In the genomic region with DNA sequence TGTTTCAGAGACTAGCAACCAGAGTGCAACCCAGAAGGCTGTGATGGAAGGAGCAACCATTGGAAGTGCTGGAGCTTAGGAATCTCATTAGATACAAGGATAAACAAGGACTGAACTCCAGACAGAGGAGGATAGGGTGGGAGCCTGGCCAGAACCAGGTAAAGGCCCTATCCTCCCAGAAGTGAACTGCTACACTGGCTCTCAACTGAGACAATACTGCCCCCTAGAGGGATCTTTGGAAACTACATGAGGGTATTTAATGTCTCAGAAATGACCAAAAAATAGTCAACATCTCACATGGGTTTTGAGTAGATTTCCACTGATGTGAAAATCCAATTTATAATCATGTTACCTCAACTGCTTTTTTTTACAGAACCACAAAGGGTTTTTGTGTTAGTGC, we compare ENCODE assay signal across 9 mouse cellular contexts. TPM values are rescaled to one million over a fixed set of nuclear protein-coding genes. Genes with fewer than 3 reads are reported as not detected.
DNase-seq lines count a peak whose midpoint lies in the region; TF ChIP-seq lines count a peak whose summit lies in the region.
"Had no signal": no experiment of that assay in that cellular context is flagged by ENCODE, and none has a peak within 500 bp of the region (broad histone marks: within the 10 kb centered on the region; RNA-seq: fewer than 3 reads in every experiment).

No protein-coding gene starts in this region.

- DNase-seq in layer of hippocampus, adult 9-10 months (ENCODE audit: low spot score), result peak; percentile 58
- no peak for DNase-seq in layer of hippocampus, postnatal 14 days (ENCODE audit: low spot score in 2 of 2)
- DNase-seq in ES-E14 (ENCODE audit: low read depth, low spot score), result no peak
- peak; percentile 58 for DNase-seq in c-Kit-negative CD71-positive TER-119-positive erythroid progenitor cells, embryonic 14.5 days (ENCODE audit: low read depth, low spot score)
- peak; percentile 69 for DNase-seq in induced T-regulatory cell, adult 2 months (ENCODE audit: low read depth)
- peak; percentile 55 for DNase-seq in lung, postnatal 14 days
- no peak for DNase-seq in urinary bladder, postnatal 4 days (ENCODE audit: low spot score in 2 of 2)
- DNase-seq in urinary bladder, postnatal 10 days (ENCODE audit: low spot score), result no peak

- no peaks in the 10 kb centered on the region for H3K9me3 ChIP-seq in ES-E14 (ENCODE audit: control insufficient read depth, insufficient read depth, low read depth, low read length)
- H3K9me3 ChIP-seq: limb, embryonic 15.5 days had no signal

- H3K36me3 ChIP-seq in ES-E14 (ENCODE audit: control insufficient read depth, insufficient read depth, low read length, poor library complexity, severe bottlenecking), result no peaks in the 10 kb centered on the region
- H3K36me3 ChIP-seq: limb, embryonic 15.5 days had no signal

- no peak overlapping the region for H3K27ac ChIP-seq in ES-E14 (ENCODE audit: insufficient read depth, low read depth, low read length, poor library complexity, severe bottlenecking)
- H3K27ac ChIP-seq: limb, embryonic 15.5 days had no signal

- in situ Hi-C loops in ES-E14 (cut with MboI; ENCODE audit: low sequenced_read_pairs in 2 of 2, unreplicated experiment in 2 of 2), result loop anchor here (10.0 to 25.0 kb wide), 2 partner anchors 227 to 489 kb away; no protein-coding TSS in a partner anchor

- no peak overlapping the region for H3K9ac ChIP-seq in ES-E14 (ENCODE audit: insufficient read depth, low read depth, low read length, poor library complexity, severe bottlenecking)
- H3K9ac ChIP-seq: limb, embryonic 15.5 days had no signal

- no peaks in the 10 kb centered on the region for H3K4me1 ChIP-seq in ES-E14 (ENCODE audit: control insufficient read depth in 2 of 2, insufficient read depth in 2 of 2, low read length in 2 of 2, poor library complexity in 1 of 2)
- H3K4me1 ChIP-seq: limb, embryonic 15.5 days had no signal

- H3K4me3 ChIP-seq in ES-E14 (ENCODE audit: insufficient read depth in 1 of 2, low read depth in 1 of 2, low read length in 2 of 2, poor library complexity in 1 of 2, severe bottlenecking in 1 of 2), result no peak overlapping the region
- H3K4me3 ChIP-seq: limb, embryonic 15.5 days had no signal

TF ChIP-seq in ES-E14, 5 proteins besides CTCF, POLR2A, EP300 and RAD21:
- TF ChIP-seq HCFC1 (IDR thresholded peaks at IDR 0.05; ENCODE audit: borderline replicate concordance, insufficient read depth, low read length), result no peak
- no peak for TF ChIP-seq ZNF384 (IDR thresholded peaks at IDR 0.05; ENCODE audit: low read depth, low read length)
- TF ChIP-seq CHD2 (IDR thresholded peaks at IDR 0.05; ENCODE audit: low read depth, low read length), result no peak
- TF ChIP-seq MAFK (IDR thresholded peaks at IDR 0.05; ENCODE audit: insufficient read depth, low read depth, low read length), result no peak
- TF ChIP-seq ZC3H11A (IDR thresholded peaks at IDR 0.05; ENCODE audit: borderline replicate concordance, low read depth, low read length), result peak; percentile 77
TF ChIP-seq in ES-E14: peak in this region for 1.

RNA-seq across cellular contexts. Expression of a gene that starts 47.9 kb away (rescaled TPM):
- total RNA-seq in layer of hippocampus, postnatal 14 days (2021), result 1 to 10 TPM; 1.8 TPM
- not detected in 2 replicates for total RNA-seq in ES-E14 (2012; rRNA removed)

Comparison
In these comparisons a context has a peak if more than half of its experiments do, and no peak if none do; other contexts are left out.
1. DNase-seq: peak in layer of hippocampus, adult 9-10 months (single experiment), c-Kit-negative CD71-positive TER-119-positive erythroid progenitor cells, embryonic 14.5 days (single experiment), induced T-regulatory cell, adult 2 months (single experiment) and lung, postnatal 14 days (single experiment); none in layer of hippocampus, postnatal 14 days (0 of 2), ES-E14 (single experiment), urinary bladder, postnatal 4 days (0 of 2) and urinary bladder, postnatal 10 days (single experiment).